Mouse (Mus musculus) ES-E14 (cell line): ENCODE results near the gene Zdhhc14.

Experiments
- CHD2 ChIP-seq: IDR thresholded peaks from 2 replicates; pipeline ENCODE4 v1.6.1; 2014; ENCODE audit warnings: mild to moderate bottlenecking, low read depth, low read length, inconsistent platforms
- HCFC1 ChIP-seq: IDR thresholded peaks from 2 replicates; pipeline ENCODE4 v1.6.1; 2012; ENCODE audit warnings: low read length, inconsistent platforms, borderline replicate concordance; ENCODE audit not compliant: insufficient read depth
- MAFK ChIP-seq: IDR thresholded peaks from 2 replicates; pipeline ENCODE4 v1.6.1; 2014; ENCODE audit warnings: mild to moderate bottlenecking, low read depth, low read length, inconsistent platforms; ENCODE audit not compliant: insufficient read depth
- ZC3H11A ChIP-seq: IDR thresholded peaks from 2 replicates; pipeline ENCODE4 v1.6.1; 2012; ENCODE audit warnings: low read depth, mild to moderate bottlenecking, inconsistent platforms, low read length, borderline replicate concordance
- ZNF384 ChIP-seq: IDR thresholded peaks from 2 replicates; pipeline ENCODE4 v1.6.1; 2012; ENCODE audit warnings: low read depth, low read length, inconsistent platforms

DNA sequence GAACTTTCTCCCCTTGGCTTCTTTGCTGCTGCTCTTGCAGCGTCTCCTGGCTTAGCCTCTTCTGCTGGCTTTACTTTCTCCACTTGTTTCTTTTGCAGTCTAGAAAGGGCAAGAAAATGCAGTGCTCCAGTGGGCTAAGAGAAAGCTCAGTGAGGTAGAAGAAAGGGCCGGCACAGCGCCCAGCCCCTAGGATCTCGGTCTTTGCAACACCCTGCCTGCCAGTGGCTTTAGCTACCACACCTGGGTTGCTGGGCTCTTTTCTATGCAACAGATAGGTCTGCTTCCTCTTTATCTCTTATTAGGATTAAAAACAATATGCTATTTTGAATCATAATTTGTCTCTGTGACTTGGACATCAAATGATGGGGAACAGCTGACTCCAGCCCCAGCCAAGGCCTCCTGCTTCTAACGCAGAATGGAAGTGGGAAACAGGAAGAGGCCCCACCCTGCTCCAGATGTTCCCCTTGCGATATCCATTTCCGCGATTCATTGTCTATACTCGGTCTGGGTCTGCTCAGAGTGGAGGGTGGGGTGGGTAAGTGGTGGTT is 122.5 kb downstream of the Zdhhc14 start:
- no peak for TF ChIP-seq ZC3H11A
- no peak for TF ChIP-seq CHD2
- no peak for TF ChIP-seq HCFC1
- no peak for TF ChIP-seq ZNF384
- TF ChIP-seq MAFK = no peak
